Mouse (Mus musculus) CH12.LX (cell line): ENCODE data around the gene Rbks. TPM values are rescaled to one million over a fixed set of nuclear protein-coding genes. Genes with fewer than 3 reads are reported as not detected.

Experiments used
- DNase-seq: peaks from one replicate; pipeline ENCODE4 v3.0.0-alpha.2; 2013; ENCODE audit errors: extremely low read depth
- H3K27ac ChIP-seq: 2 replicates; pipeline ENCODE4 v1.5.1; 2012; ENCODE audit warnings: low read depth, mild to moderate bottlenecking, control low read depth, moderate library complexity; ENCODE audit not compliant: insufficient read depth
- H3K27me3 ChIP-seq: replicated peaks from 2 replicates; pipeline ENCODE3; 2012; ENCODE audit warnings: inconsistent platforms
- H3K36me3 ChIP-seq, 2 experiments: replicated peaks in 1 of 2; 2 replicates each; pipeline versions ENCODE3 to v1.6.1; 2012; ENCODE audit warnings: inconsistent platforms in 1 of 2, low read length in 1 of 2, mild to moderate bottlenecking in 1 of 2, mixed read lengths in 1 of 2, moderate library complexity in 1 of 2; ENCODE audit not compliant: control insufficient read depth in 1 of 2, insufficient read depth in 1 of 2
- H3K4me1 ChIP-seq, 2 experiments: 2 replicates each; pipeline ENCODE4 v1.6.1; 2012; ENCODE audit warnings: inconsistent platforms in 1 of 2, moderate library complexity in 1 of 2; ENCODE audit not compliant: insufficient read depth in 2 of 2, control insufficient read depth in 1 of 2
- H3K4me2 ChIP-seq: 2 replicates; pipeline ENCODE4 v1.6.1; 2012; ENCODE audit warnings: low read depth, mild to moderate bottlenecking, control low read depth; ENCODE audit not compliant: poor library complexity, insufficient read depth, severe bottlenecking
- H3K4me3 ChIP-seq, 3 experiments: fragments of 150-350 bp in 1 of 3; sonication (generic) in 1 of 3; replicated peaks in 1 of 3; 2 replicates each; pipeline versions ENCODE3 to v1.5.1; 2011 to 2012; ENCODE audit warnings: low read depth in 2 of 3, low read length in 2 of 3, mild to moderate bottlenecking in 2 of 3, moderate library complexity in 2 of 3, control low read depth in 1 of 3, improper control_type of control experiment in 1 of 3, inconsistent platforms in 1 of 3, mixed read lengths in 1 of 3; ENCODE audit not compliant: poor library complexity in 1 of 3
- H3K79me2 ChIP-seq: replicated peaks from 2 replicates; pipeline ENCODE4 v1.6.1; 2012; ENCODE audit warnings: mild to moderate bottlenecking, moderate library complexity; ENCODE audit not compliant: control insufficient read depth, poor library complexity, insufficient read depth, severe bottlenecking; ENCODE audit errors: extremely low read depth
- H3K9ac ChIP-seq: 2 replicates; pipeline ENCODE4 v1.6.1; 2012; ENCODE audit warnings: low read depth, mild to moderate bottlenecking, control low read depth, moderate library complexity; ENCODE audit not compliant: insufficient read depth
- H3K9me3 ChIP-seq: replicated peaks from 2 replicates; pipeline ENCODE3; 2012; ENCODE audit warnings: low read length, inconsistent platforms, mixed read lengths
- CHD1 ChIP-seq: IDR thresholded peaks from 2 replicates; pipeline ENCODE4 v1.6.1; 2012; ENCODE audit warnings: low read depth, low read length, improper control_type of control experiment, inconsistent platforms
- CTCF ChIP-seq, 2 experiments: IDR thresholded peaks in 1 of 2; conservative IDR thresholded peaks in 1 of 2; 2 replicates each; pipeline ENCODE4 v1.5.1; 2011 to 2012; ENCODE audit warnings: low read depth in 2 of 2, low read length in 2 of 2, improper control_type of control experiment in 1 of 2, inconsistent platforms in 1 of 2, mild to moderate bottlenecking in 1 of 2, moderate library complexity in 1 of 2
- E2F4 ChIP-seq: IDR thresholded peaks from 2 replicates; pipeline ENCODE4 v1.6.1; 2011; ENCODE audit warnings: low read depth, low read length, improper control_type of control experiment; ENCODE audit not compliant: insufficient replicate concordance
- ELF1 ChIP-seq: IDR thresholded peaks from 2 replicates; pipeline ENCODE4 v1.6.1; 2014; ENCODE audit warnings: low read depth, mild to moderate bottlenecking, inconsistent platforms, low read length, improper control_type of control experiment
- HCFC1 ChIP-seq: IDR thresholded peaks from 2 replicates; pipeline ENCODE4 v1.6.1; 2012; ENCODE audit warnings: low read depth, mild to moderate bottlenecking, inconsistent platforms, low read length, improper control_type of control experiment
- JUN ChIP-seq: IDR thresholded peaks from 2 replicates; pipeline ENCODE4 v1.6.1; 2011; ENCODE audit warnings: low read depth, mild to moderate bottlenecking, low read length, improper control_type of control experiment, moderate library complexity; ENCODE audit not compliant: insufficient read depth
- JUND ChIP-seq: conservative IDR thresholded peaks from 2 replicates; pipeline ENCODE4 v1.6.1; 2011; ENCODE audit warnings: low read depth, low read length, improper control_type of control experiment
- KAT2A ChIP-seq: IDR thresholded peaks from 2 replicates; pipeline ENCODE4 v1.6.1; 2012; ENCODE audit warnings: low read length, improper control_type of control experiment, inconsistent platforms; ENCODE audit not compliant: insufficient replicate concordance
- MAFK ChIP-seq: IDR thresholded peaks from 2 replicates; pipeline ENCODE4 v1.6.1; 2011; ENCODE audit warnings: low read length, improper control_type of control experiment; ENCODE audit not compliant: insufficient replicate concordance
- MAX ChIP-seq: IDR thresholded peaks from 2 replicates; pipeline ENCODE4 v1.6.1; 2011; ENCODE audit warnings: low read length, improper control_type of control experiment
- MEF2A ChIP-seq: IDR thresholded peaks from 2 replicates; pipeline ENCODE4 v1.6.1; 2014; ENCODE audit warnings: low read depth, mild to moderate bottlenecking, inconsistent platforms, low read length, improper control_type of control experiment, borderline replicate concordance
- MXI1 ChIP-seq: IDR thresholded peaks from 2 replicates; pipeline ENCODE4 v1.6.1; 2011; ENCODE audit warnings: mild to moderate bottlenecking, low read depth, low read length, improper control_type of control experiment
- MYC ChIP-seq: IDR thresholded peaks from 2 replicates; pipeline ENCODE4 v1.6.1; 2011; ENCODE audit warnings: low read depth, mild to moderate bottlenecking, improper control_type of control experiment, low read length
- NRF1 ChIP-seq: IDR thresholded peaks from 2 replicates; pipeline ENCODE4 v1.6.1; 2014; ENCODE audit warnings: low read depth, mild to moderate bottlenecking, inconsistent platforms, low read length, improper control_type of control experiment, moderate library complexity
- POLR2A ChIP-seq: IDR thresholded peaks from 2 replicates; pipeline ENCODE4 v1.6.1; 2011; ENCODE audit warnings: low read depth, mild to moderate bottlenecking, improper control_type of control experiment, low read length
- RAD21 ChIP-seq: IDR thresholded peaks from 2 replicates; pipeline ENCODE4 v1.6.1; 2011; ENCODE audit warnings: low read depth, mild to moderate bottlenecking, low read length, improper control_type of control experiment, moderate library complexity
- RCOR1 ChIP-seq: conservative IDR thresholded peaks from 2 replicates; pipeline ENCODE4 v1.6.1; 2012; ENCODE audit warnings: low read depth, mild to moderate bottlenecking, inconsistent platforms, low read length, improper control_type of control experiment
- SIN3A ChIP-seq: IDR thresholded peaks from 2 replicates; pipeline ENCODE4 v1.6.1; 2012; ENCODE audit warnings: low read length, improper control_type of control experiment, inconsistent platforms
- TBP ChIP-seq: conservative IDR thresholded peaks from 2 replicates; pipeline ENCODE4 v1.6.1; 2011; ENCODE audit warnings: low read depth, low read length, improper control_type of control experiment
- USF2 ChIP-seq: conservative IDR thresholded peaks from 2 replicates; pipeline ENCODE4 v1.6.1; 2011; ENCODE audit warnings: low read depth, low read length, improper control_type of control experiment
- ZKSCAN1 ChIP-seq: IDR thresholded peaks from 2 replicates; pipeline ENCODE4 v1.6.1; 2012; ENCODE audit warnings: low read depth, inconsistent platforms, low read length, improper control_type of control experiment, borderline replicate concordance
- dilution Hi-C: fragments of 300-500 bp; cut with MboI; formaldehyde crosslinking; loops from 2 replicates; pipeline ENCODE4 v1.14.3; 2020; ENCODE audit warnings: low sequenced_read_pairs; ENCODE audit not compliant: extremely low pct_unique_long_range_greater_than_20kb, extremely low pct_ligation_motif_present
- in situ Hi-C: fragments of 300-500 bp; cut with MboI; formaldehyde crosslinking; loops from 3 replicates; pipeline ENCODE4 v1.14.3; 2019; ENCODE audit warnings: low sequenced_read_pairs, low pct_ligation_motif_present, low pct_unique_long_range_greater_than_20kb, mixed read lengths
- polyA plus RNA-seq: library from polyadenylated mRNA; unstranded; fragments of >175 nt; gene quantifications from 2 replicates; pipeline ENCODE4 v1.2.1, GENCODE M21; 2012; ENCODE audit warnings: low read depth; ENCODE audit not compliant: insufficient read length
- total RNA-seq, 2 experiments: library from RNA; depleted of rRNA; stranded (reverse); fragments of 300-350 nt in 1 of 2; fragments of >200 nt in 1 of 2; gene quantifications; 2 replicates each; pipeline ENCODE4 v1.2.3; 2012 to 2014

The Rbks gene
- total and polyA plus RNA-seq, 3 experiments = 3.6 to 9.2 (median 6.8) TPM

- H3K27ac ChIP-seq = no peak overlapping the region
- DNase-seq = no peak
- in situ Hi-C loops = no loop called here
These were observed 86.2 kb downstream of the Rbks start for GRCm38 (mm10) chr5:31611186-31611585.

GRCm38 (mm10) chr5:31610376-31611086 lies 86.9 kb downstream of the Rbks start:
- in situ Hi-C loops (no loop called here), dilution Hi-C loops (no loop called here)
- Histone ChIP-seq H3K4me1 (peaks cover 6 to 14% of the 10 kb centered on the region in 2 experiments), H3K27me3 (no peaks in the 10 kb centered on the region), H3K79me2 (peaks cover 6% of the 10 kb centered on the region; the same call in 1 of the 2 replicates), H3K9me3 (no peaks in the 10 kb centered on the region), H3K4me3 (no peak overlapping the region), H3K4me2 (no peak overlapping the region), H3K9ac (no peak overlapping the region), H3K27ac (no peak overlapping the region), H3K36me3 (peaks cover 0 to 5% of the 10 kb centered on the region in 2 experiments)
- no peak for TF ChIP-seq MEF2A
- no peak for TF ChIP-seq RCOR1
- TF ChIP-seq TBP = no peak
- no peak for TF ChIP-seq ELF1
- no peak for TF ChIP-seq HCFC1
- no peak for DNase-seq

More at GRCm38 (mm10) chr5:31611186-31611585, 86.2 kb downstream of the Rbks start:
- TF ChIP-seq CTCF (conservative IDR thresholded peaks at IDR 0.05 in 1 of 2, IDR thresholded peaks at IDR 0.05 in 1 of 2; ENCODE audit: low read depth in 2 of 2, low read length in 2 of 2) (no peak), MAFK (no peak), JUN (no peak), MAX (no peak), JUND (no peak), KAT2A (no peak), POLR2A (no peak), RAD21 (no peak)
- H3K36me3 ChIP-seq = peaks cover 6 to 12% of the 10 kb centered on the region in 2 experiments
- H3K4me3 ChIP-seq = no peak overlapping the region
- dilution Hi-C loops = no loop called here
- no peaks in the 10 kb centered on the region for H3K9me3 ChIP-seq
- peaks cover 6% of the 10 kb centered on the region; the same call in 1 of the 2 replicates for H3K79me2 ChIP-seq
- H3K4me2 ChIP-seq = no peak overlapping the region
- H3K9ac ChIP-seq = no peak overlapping the region
- H3K27me3 ChIP-seq = no peaks in the 10 kb centered on the region
- H3K4me1 ChIP-seq = peaks cover 6 to 21% of the 10 kb centered on the region in 2 experiments

GRCm38 (mm10) chr5:31606151-31606550 lies 91.3 kb downstream of the Rbks start:
- no peak for DNase-seq
- dilution Hi-C loops = no loop called here
- H3K79me2 ChIP-seq = no peaks in the 10 kb centered on the region

More at GRCm38 (mm10) chr5:31606151-31606550, 91.3 kb downstream of the Rbks start:
- H3K4me2 ChIP-seq = no peak overlapping the region
- no peak overlapping the region for H3K27ac ChIP-seq
- H3K9me3 ChIP-seq = no peaks in the 10 kb centered on the region
- in situ Hi-C loops = no loop called here
- no peak overlapping the region for H3K9ac ChIP-seq
- TF ChIP-seq MXI1 (no peak), NRF1 (no peak), JUND (no peak), CTCF (conservative IDR thresholded peaks at IDR 0.05 in 1 of 2, IDR thresholded peaks at IDR 0.05 in 1 of 2; ENCODE audit: low read depth in 2 of 2, low read length in 2 of 2) (no peak), E2F4 (no peak), CHD1 (no peak), SIN3A (no peak), USF2 (no peak), HCFC1 (no peak), ZKSCAN1 (no peak), RCOR1 (no peak), MYC (no peak)
- TF ChIP-seq, all 38 proteins: peak for 0
- Histone ChIP-seq H3K27me3 (no peaks in the 10 kb centered on the region), H3K36me3 (no peaks in the 10 kb centered on the region), H3K4me1 (peaks cover 6 to 16% of the 10 kb centered on the region in 2 experiments; a peak in 2 of 4 replicates), H3K4me3 (no peak overlapping the region)
